8 mouse cellular contexts compared by ENCODE assay signal in the genomic region with DNA sequence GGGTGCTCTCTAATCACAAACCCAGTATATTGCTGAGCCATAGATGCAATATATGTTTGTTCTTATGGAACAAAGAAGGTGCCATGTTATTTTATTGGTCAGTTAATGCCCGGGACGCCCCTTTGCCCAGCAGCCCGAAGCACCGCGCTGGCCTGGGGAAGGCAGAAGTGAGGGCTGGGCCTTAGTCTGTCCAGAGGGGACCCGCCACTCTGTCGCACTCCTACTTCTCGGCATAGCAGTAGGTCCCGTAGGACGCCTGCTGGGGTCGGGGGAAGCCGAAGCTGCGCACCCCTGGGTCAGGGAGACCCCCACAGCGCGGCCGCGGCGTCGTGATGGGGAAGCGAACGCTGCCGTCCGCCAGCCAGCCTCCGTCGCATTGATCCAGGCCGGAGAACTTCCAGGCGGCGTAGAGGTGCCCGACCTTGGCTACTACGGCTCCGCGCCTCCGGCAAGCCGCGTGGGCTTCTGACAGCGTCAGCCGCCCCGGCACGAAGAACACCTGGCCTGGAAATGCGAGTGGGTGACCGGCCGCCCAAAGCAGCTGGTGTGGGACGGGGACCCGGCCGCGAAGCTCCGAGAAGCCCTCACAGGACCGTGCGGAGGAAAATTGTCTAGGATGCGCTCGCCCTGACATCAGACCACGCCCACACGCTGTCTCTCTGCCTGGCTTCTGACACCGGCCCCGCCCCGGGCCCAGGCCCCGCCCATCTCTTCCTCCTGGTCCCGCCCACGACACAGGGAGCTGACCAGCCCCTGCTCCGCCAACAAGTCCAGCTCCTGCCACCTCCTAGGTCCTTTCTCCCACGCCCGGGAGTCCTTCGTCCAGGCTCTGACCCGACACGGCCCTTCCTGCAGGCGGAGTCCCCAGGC. TPM values are rescaled to one million over a fixed set of nuclear protein-coding genes. Genes with fewer than 3 reads are reported as not detected.
DNase-seq lines count a peak whose midpoint lies in the region; ATAC-seq lines count a peak whose summit lies in the region.

No protein-coding gene starts in this region.

- H3K4me1 ChIP-seq in hindbrain, embryonic 11.5 days (replicated peaks; ENCODE audit: control insufficient read depth, insufficient read depth, low read length): peaks cover 11% of the 10 kb centered on the region
- H3K4me1 ChIP-seq in lung, embryonic 15.5 days: peaks cover 16% of the 10 kb centered on the region

- H3K9me3 ChIP-seq in hindbrain, embryonic 11.5 days (ENCODE audit: control insufficient read depth, low read length): no peaks in the 10 kb centered on the region
- H3K9me3 ChIP-seq in lung, embryonic 15.5 days: no peaks in the 10 kb centered on the region

- peak overlapping the region; percentile 52 for H3K4me3 ChIP-seq in hindbrain, embryonic 11.5 days (ENCODE audit: low read depth, low read length)
- peak overlapping the region; percentile 51 for H3K4me3 ChIP-seq in lung, embryonic 15.5 days

- DNase-seq in NIH3T3 (ENCODE audit: low read depth): peak; percentile 17
- peak; percentile 95 for DNase-seq in cerebellum, adult 9-11 months
- DNase-seq in hindbrain, embryonic 11.5 days (ENCODE audit: low spot score): peak; percentile 92
- peak; percentile 93 for DNase-seq in layer of hippocampus, adult 9-11 months
- peak; percentile 90 for DNase-seq in ovary, adult 18-20 months (ENCODE audit: low spot score)
- DNase-seq in thymus, adult 18-20 months: peak; percentile 53 to 65

- no peaks in the 10 kb centered on the region for H3K36me3 ChIP-seq in hindbrain, embryonic 11.5 days (ENCODE audit: control insufficient read depth, insufficient read depth, low read length)
- no peaks in the 10 kb centered on the region for H3K36me3 ChIP-seq in lung, embryonic 15.5 days

- no peak overlapping the region for H3K27ac ChIP-seq in hindbrain, embryonic 11.5 days (ENCODE audit: low read depth, low read length)
- no peak overlapping the region for H3K27ac ChIP-seq in lung, embryonic 15.5 days

- H3K9ac ChIP-seq in hindbrain, embryonic 11.5 days (ENCODE audit: low read depth, low read length): 0 out of 2 replicates have a peak overlapping the region, but pooled peaks have one; percentile 24
- peak overlapping the region; percentile 23; the same call in 1 of the 2 replicates for H3K9ac ChIP-seq in lung, embryonic 15.5 days

- WGBS in hindbrain, embryonic 11.5 days: under 1% methylated on average over 66 of the region's 66 CpGs
- WGBS in lung, embryonic 15.5 days: 1% methylated on average over 64 of the region's 66 CpGs

- H3K27me3 ChIP-seq in hindbrain, embryonic 11.5 days (ENCODE audit: control insufficient read depth, insufficient read depth, low read length): peaks cover 58% of the 10 kb centered on the region
- peaks cover 78% of the 10 kb centered on the region for H3K27me3 ChIP-seq in lung, embryonic 15.5 days

- peak overlapping the region; percentile 98 for H3K4me2 ChIP-seq in hindbrain, embryonic 11.5 days (replicated peaks; ENCODE audit: low read depth, low read length)
- peak overlapping the region; percentile 98 for H3K4me2 ChIP-seq in lung, embryonic 15.5 days

- ATAC-seq in frontal cortex, adult (ENCODE audit: low TSS enrichment): peak; percentile 74
- ATAC-seq in hindbrain, embryonic 11.5 days (ENCODE audit: low FRiP score): peak; percentile 91
- peak; percentile 91 for ATAC-seq in lung, embryonic 15.5 days (ENCODE audit: borderline replicate concordance, extremely low read depth, low FRiP score, low TSS enrichment)

RNA-seq across cellular contexts. Expression of gene Hapln2, which starts 4.8 kb away (rescaled TPM):
- polyA plus RNA-seq in hindbrain, embryonic 11.5 days (2014; fragmentation: Nextera tagmentation; extraction: Ambion mirVana): not detected in 2 replicates
- polyA plus RNA-seq in lung, embryonic 15.5 days (2015; fragmentation: Nextera tagmentation; extraction: Ambion mirVana): 0.07 and 0.23 TPM in 2 replicates

RNA-seq across cellular contexts. Expression of gene Gpatch4, which starts 20.4 kb away (rescaled TPM):
- polyA plus RNA-seq in hindbrain, embryonic 11.5 days (2014; fragmentation: Nextera tagmentation; extraction: Ambion mirVana): 34.4 and 37.4 TPM in 2 replicates
- 30.6 and 31.6 TPM in 2 replicates for polyA plus RNA-seq in lung, embryonic 15.5 days (2015; fragmentation: Nextera tagmentation; extraction: Ambion mirVana)

RNA-seq across cellular contexts. Expression of gene Bcan, which starts 22.5 kb away (rescaled TPM):
- polyA plus RNA-seq in hindbrain, embryonic 11.5 days (2014; fragmentation: Nextera tagmentation; extraction: Ambion mirVana): 0.21 and 0.82 TPM in 2 replicates
- polyA plus RNA-seq in lung, embryonic 15.5 days (2015; fragmentation: Nextera tagmentation; extraction: Ambion mirVana): 0.07 and 0.18 TPM in 2 replicates

RNA-seq across cellular contexts. Expression of gene Naxe, which starts 35.7 kb away (rescaled TPM):
- polyA plus RNA-seq in hindbrain, embryonic 11.5 days (2014; fragmentation: Nextera tagmentation; extraction: Ambion mirVana): 133 and 138 TPM in 2 replicates
- polyA plus RNA-seq in lung, embryonic 15.5 days (2015; fragmentation: Nextera tagmentation; extraction: Ambion mirVana): 199 and 215 TPM in 2 replicates

RNA-seq across cellular contexts. Expression of gene Nes, which starts 51.7 kb away (rescaled TPM):
- 71.6 and 87.9 TPM in 2 replicates for polyA plus RNA-seq in hindbrain, embryonic 11.5 days (2014; fragmentation: Nextera tagmentation; extraction: Ambion mirVana)
- polyA plus RNA-seq in lung, embryonic 15.5 days (2015; fragmentation: Nextera tagmentation; extraction: Ambion mirVana): 30.1 and 32.4 TPM in 2 replicates

Comparison
In these comparisons a context has a peak if more than half of its experiments do, and no peak if none do; other contexts are left out.
1. DNase-seq: peak in every context shown above with its lines; median percentile 95 in cerebellum, adult 9-11 months; 93 in layer of hippocampus, adult 9-11 months; 92 in hindbrain, embryonic 11.5 days; 90 in ovary, adult 18-20 months; 59 in thymus, adult 18-20 months; 17 in NIH3T3.